Mouse (Mus musculus) liver, embryonic 11.5 days (tissue): ENCODE results near the gene Astn2. TPM values are rescaled to one million over a fixed set of nuclear protein-coding genes. Genes with fewer than 3 reads are reported as not detected.

Experiments
- ATAC-seq: fragments of 200-750 bp; cut with Nextera tagmentation; replicated peaks from 2 replicates; pipeline ENCODE4 v1.8.0; 2017; ENCODE audit warnings: moderate number of reproducible peaks, mild to moderate bottlenecking, moderate TSS enrichment, moderate library complexity; ENCODE audit not compliant: low FRiP score
- DNase-seq: peaks from one replicate; pipeline ENCODE4 v3.0.0-alpha.2; 2017; ENCODE audit warnings: low spot score
- H3K27ac ChIP-seq: fragments of 300-500 bp; sonication (generic); 2 replicates; pipeline ENCODE4 v1.5.1; 2014; ENCODE audit warnings: mild to moderate bottlenecking, low read depth, low read length, control low read depth
- H3K27me3 ChIP-seq: fragments of 300-500 bp; sonication (generic); replicated peaks from 2 replicates; pipeline ENCODE4 v1.6.1; 2014; ENCODE audit warnings: low read length, mixed read lengths; ENCODE audit not compliant: control insufficient read depth, insufficient read depth
- H3K36me3 ChIP-seq: fragments of 300-500 bp; sonication (generic); 2 replicates; pipeline ENCODE4 v1.6.1; 2014; ENCODE audit warnings: mild to moderate bottlenecking, low read length, moderate library complexity, mixed read lengths; ENCODE audit not compliant: control insufficient read depth, insufficient read depth
- H3K4me1 ChIP-seq: fragments of 300-500 bp; sonication (generic); replicated peaks from 2 replicates; pipeline ENCODE4 v1.6.1; 2014; ENCODE audit warnings: low read length, mixed read lengths; ENCODE audit not compliant: control insufficient read depth, insufficient read depth
- H3K4me2 ChIP-seq: fragments of 300-500 bp; sonication (generic); 2 replicates; pipeline ENCODE4 v1.6.1; 2014; ENCODE audit warnings: mild to moderate bottlenecking, control low read depth, moderate library complexity
- H3K4me3 ChIP-seq: fragments of 300-500 bp; sonication (generic); 2 replicates; pipeline ENCODE4 v1.5.1; 2014; ENCODE audit warnings: low read depth, low read length, control low read depth
- H3K9ac ChIP-seq: fragments of 300-500 bp; sonication (generic); 2 replicates; pipeline ENCODE4 v1.6.1; 2014; ENCODE audit warnings: low read depth, low read length, control low read depth
- H3K9me3 ChIP-seq: fragments of 300-500 bp; sonication (generic); 2 replicates; pipeline ENCODE4 v1.6.1; 2016; ENCODE audit warnings: low read length, inconsistent platforms, mixed read lengths; ENCODE audit not compliant: control insufficient read depth
- WGBS: fragments of 180-500 bp; shearing (Covaris S2); extraction: QIAGEN DNeasy Blood & Tissue Kit; methylation state at CpG from one replicate; pipeline ENCODE4 v1.1.7; 2014; 5-methylcytosine and 5-hydroxymethylcytosine counted together
- polyA plus RNA-seq: library from polyadenylated mRNA; unstranded; fragments of >200 nt; fragmentation: Nextera tagmentation; extraction: Ambion mirVana; gene quantifications from 2 replicates; pipeline ENCODE4 v1.2.1, GENCODE M21; 2014

Gene Astn2
- polyA plus RNA-seq, 1 experiment from 2014 or later, result 0.05 TPM

GRCm38 (mm10) chr4:65743160-65743691, 661.2 kb downstream of the Astn2 start:
- Histone ChIP-seq H3K27ac (no peak overlapping the region), H3K4me2 (no peak overlapping the region), H3K9ac (no peak overlapping the region), H3K4me3 (no peak overlapping the region), H3K36me3 (no peaks in the 10 kb centered on the region), H3K4me1 (no peaks in the 10 kb centered on the region), H3K27me3 (no peaks in the 10 kb centered on the region), H3K9me3 (no peaks in the 10 kb centered on the region)
- DNase-seq (no peak), ATAC-seq (no peak)

- Histone ChIP-seq H3K4me3 (no peak overlapping the region), H3K9me3 (no peaks in the 10 kb centered on the region), H3K36me3 (no peaks in the 10 kb centered on the region), H3K4me2 (no peak overlapping the region), H3K4me1 (no peaks in the 10 kb centered on the region), H3K9ac (no peak overlapping the region), H3K27ac (no peak overlapping the region), H3K27me3 (no peaks in the 10 kb centered on the region)
- DNase-seq (no peak), ATAC-seq (no peak)
- 52% methylated on average over 6 of the region's 6 CpGs for WGBS
Observed at GRCm38 (mm10) chr4:65724414-65724813, 680.0 kb downstream of the Astn2 start.

GRCm38 (mm10) chr4:65719610-65720009, 684.8 kb downstream of the Astn2 start:
- ATAC-seq (no peak), DNase-seq (no peak)
- WGBS, result 72% methylated on average over 2 of the region's 2 CpGs
- Histone ChIP-seq H3K27me3 (no peaks in the 10 kb centered on the region), H3K4me3 (no peak overlapping the region), H3K27ac (no peak overlapping the region), H3K4me2 (no peak overlapping the region), H3K9ac (no peak overlapping the region), H3K9me3 (no peaks in the 10 kb centered on the region), H3K36me3 (no peaks in the 10 kb centered on the region), H3K4me1 (no peaks in the 10 kb centered on the region)

- 78% methylated on average over 1 of the region's 1 CpGs for whole genome bisulfite sequencing
- DNase-seq, result no peak
Observed at GRCm38 (mm10) chr4:65717899-65718298, 686.5 kb downstream of the Astn2 start.

DNA sequence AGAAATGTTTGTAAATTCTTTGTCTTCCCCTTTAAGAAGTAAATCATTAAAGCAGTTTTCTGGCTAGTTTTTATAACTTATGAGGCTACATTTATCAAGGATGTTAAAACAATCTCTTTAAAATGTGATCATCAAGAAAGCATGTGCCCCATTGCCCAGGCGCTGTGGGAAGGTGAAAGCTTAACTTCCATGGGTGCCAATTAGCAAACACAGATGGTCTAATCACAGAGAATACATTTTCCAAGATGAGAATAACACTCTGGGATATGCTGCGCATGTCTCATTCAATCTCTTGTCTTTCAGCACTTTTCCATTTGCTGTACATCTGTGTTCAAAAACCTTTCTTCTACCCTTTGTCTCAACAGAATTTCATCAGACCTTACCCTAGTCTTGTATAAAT, 688.3 kb downstream of the Astn2 start:
- DNase-seq (no peak), ATAC-seq (no peak)
- Histone ChIP-seq H3K27me3 (no peaks in the 10 kb centered on the region), H3K4me3 (no peak overlapping the region), H3K27ac (no peak overlapping the region), H3K36me3 (no peaks in the 10 kb centered on the region), H3K9me3 (no peaks in the 10 kb centered on the region), H3K9ac (no peak overlapping the region), H3K4me1 (no peaks in the 10 kb centered on the region), H3K4me2 (no peak overlapping the region)
- WGBS, result 77% methylated on average over 2 of the region's 2 CpGs

More at GRCm38 (mm10) chr4:65717899-65718298, 686.5 kb downstream of the Astn2 start:
- H3K36me3 ChIP-seq, result no peaks in the 10 kb centered on the region
- H3K27ac ChIP-seq, result no peak overlapping the region
- no peak for ATAC-seq
- H3K9me3 ChIP-seq, result no peaks in the 10 kb centered on the region
- no peak overlapping the region for H3K4me2 ChIP-seq
- H3K4me1 ChIP-seq, result no peaks in the 10 kb centered on the region
- no peak overlapping the region for H3K4me3 ChIP-seq
- H3K27me3 ChIP-seq, result no peaks in the 10 kb centered on the region
- H3K9ac ChIP-seq, result no peak overlapping the region

DNA sequence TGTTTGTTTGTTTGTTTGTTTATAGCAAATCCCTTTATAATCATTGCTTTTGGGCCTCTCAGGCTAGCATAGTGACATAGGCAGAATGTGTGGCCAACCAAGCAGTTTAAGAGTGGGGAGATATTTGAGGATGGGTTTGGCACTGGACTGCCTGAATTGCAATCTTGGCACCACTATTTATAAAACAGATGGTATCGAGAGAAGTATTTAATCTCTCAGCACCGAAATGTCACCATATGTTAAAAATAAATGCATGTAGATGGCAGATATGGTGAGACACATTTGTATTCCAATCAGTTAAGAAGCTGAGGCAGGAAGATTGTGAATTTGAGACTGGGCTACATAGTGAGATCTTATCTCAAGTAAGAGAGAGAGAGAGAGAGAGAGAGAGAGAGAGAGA, 692.7 kb downstream of the Astn2 start:
- no peak for ATAC-seq
- WGBS, result 83% methylated on average over 2 of the region's 2 CpGs
- no peak overlapping the region for H3K4me2 ChIP-seq
- H3K9ac ChIP-seq, result no peak overlapping the region
- no peak overlapping the region for H3K27ac ChIP-seq
- no peaks in the 10 kb centered on the region for H3K4me1 ChIP-seq
- H3K4me3 ChIP-seq, result no peak overlapping the region
- DNase-seq, result no peak
- no peaks in the 10 kb centered on the region for H3K9me3 ChIP-seq
- no peaks in the 10 kb centered on the region for H3K36me3 ChIP-seq
- no peaks in the 10 kb centered on the region for H3K27me3 ChIP-seq

GRCm38 (mm10) chr4:65710623-65711022, 693.8 kb downstream of the Astn2 start:
- Histone ChIP-seq H3K9ac (no peak overlapping the region), H3K4me3 (no peak overlapping the region), H3K4me2 (no peak overlapping the region), H3K36me3 (no peaks in the 10 kb centered on the region), H3K27ac (no peak overlapping the region), H3K27me3 (no peaks in the 10 kb centered on the region), H3K9me3 (no peaks in the 10 kb centered on the region), H3K4me1 (no peaks in the 10 kb centered on the region)
- DNase-seq (no peak), ATAC-seq (no peak)

GRCm38 (mm10) chr4:65701848-65702247, 702.6 kb downstream of the Astn2 start:
- no peaks in the 10 kb centered on the region for H3K27me3 ChIP-seq
- no peak overlapping the region for H3K4me3 ChIP-seq
- no peaks in the 10 kb centered on the region for H3K9me3 ChIP-seq
- no peak overlapping the region for H3K27ac ChIP-seq
- WGBS, result 66% methylated on average over 4 of the region's 4 CpGs
- no peak for ATAC-seq
- H3K4me1 ChIP-seq, result no peaks in the 10 kb centered on the region
- H3K9ac ChIP-seq, result no peak overlapping the region
- no peaks in the 10 kb centered on the region for H3K36me3 ChIP-seq
- DNase-seq, result no peak
- no peak overlapping the region for H3K4me2 ChIP-seq

- 72% methylated on average over 8 of the region's 8 CpGs for WGBS
Observed at GRCm38 (mm10) chr4:65699743-65700361, 704.6 kb downstream of the Astn2 start.

More at GRCm38 (mm10) chr4:65699743-65700361, 704.6 kb downstream of the Astn2 start:
- Histone ChIP-seq H3K36me3 (no peaks in the 10 kb centered on the region), H3K9ac (no peak overlapping the region), H3K27me3 (no peaks in the 10 kb centered on the region), H3K4me3 (no peak overlapping the region), H3K4me2 (no peak overlapping the region), H3K9me3 (no peaks in the 10 kb centered on the region), H3K27ac (no peak overlapping the region), H3K4me1 (no peaks in the 10 kb centered on the region)
- DNase-seq (no peak), ATAC-seq (no peak)
